Mouse (Mus musculus) hindbrain, embryonic 10.5 days (tissue): ENCODE measurements around the gene Dkc1. TPM values are rescaled to one million over a fixed set of nuclear protein-coding genes. Genes with fewer than 3 reads are reported as not detected.
A peak's percentile ranks its signal among the peaks of the same experiment; 100 is the strongest.

ENCODE experiments used
- DNase-seq: peaks from one replicate; pipeline ENCODE4 v3.0.0-alpha.2; 2017; ENCODE audit warnings: low spot score
- H3K27ac ChIP-seq: fragments of 300-500 bp; sonication (generic); 2 replicates; pipeline ENCODE4 v1.5.1; 2016; ENCODE audit warnings: mild to moderate bottlenecking, moderate library complexity
- H3K27me3 ChIP-seq: fragments of 300-500 bp; sonication (generic); 2 replicates; pipeline ENCODE4 v1.6.1; 2016; ENCODE audit warnings: mild to moderate bottlenecking; ENCODE audit not compliant: poor library complexity, insufficient read depth, severe bottlenecking
- H3K36me3 ChIP-seq: fragments of 300-500 bp; sonication (generic); 2 replicates; pipeline ENCODE4 v1.6.1; 2016; ENCODE audit warnings: mild to moderate bottlenecking, moderate library complexity
- H3K4me1 ChIP-seq: fragments of 300-500 bp; sonication (generic); replicated peaks from 2 replicates; pipeline ENCODE4 v1.6.1; 2016; ENCODE audit warnings: mild to moderate bottlenecking
- H3K4me3 ChIP-seq: fragments of 300-500 bp; sonication (generic); 2 replicates; pipeline ENCODE4 v1.5.1; 2016; ENCODE audit warnings: mild to moderate bottlenecking, moderate library complexity
- H3K9me3 ChIP-seq: fragments of 300-500 bp; sonication (generic); 2 replicates; pipeline ENCODE4 v1.6.1; 2016; ENCODE audit warnings: mild to moderate bottlenecking, moderate library complexity
- WGBS: fragments of 180-500 bp; shearing (Covaris S2); methylation state at CpG from one replicate; pipeline ENCODE4 v1.1.7; 2016; 5-methylcytosine and 5-hydroxymethylcytosine counted together
- polyA plus RNA-seq: library from polyadenylated mRNA; unstranded; fragments of >200 nt; fragmentation: Nextera tagmentation; extraction: Ambion mirVana; gene quantifications from 2 replicates; pipeline ENCODE4 v1.2.1, GENCODE M21; 2016

Dkc1 gene
- polyA plus RNA-seq, result 108 and 212 TPM in 2 replicates

GRCm38 (mm10) chrX:75095369-75096162 is at the start of gene Dkc1:
Gene Dkc1, plus strand, starts transcription at chrX:75095854.
- peak within 1 kb of the TSS; percentile 62 for H3K4me3 ChIP-seq
- H3K27me3 ChIP-seq, result no peaks in the 10 kb centered on the region
- peaks cover 23% of the 10 kb centered on the region for H3K36me3 ChIP-seq
- WGBS, result 21% methylated on average over 29 of the region's 29 CpGs
- peak; percentile 91 for DNase-seq
- no peaks in the 10 kb centered on the region; the same call in 1 of the 2 replicates for H3K4me1 ChIP-seq
- peak within 1 kb of the TSS; percentile 86 for H3K27ac ChIP-seq
- H3K9me3 ChIP-seq, result 0 out of 2 replicates have a peak, but pooled peaks cover 4% of the 10 kb centered on the region

GRCm38 (mm10) chrX:75045931-75046330 is 49.7 kb upstream of the Dkc1 start:
- no peak for DNase-seq
- Histone ChIP-seq H3K4me1 (no peaks in the 10 kb centered on the region), H3K27ac (no peak overlapping the region), H3K4me3 (no peak overlapping the region), H3K9me3 (no peaks in the 10 kb centered on the region), H3K27me3 (no peaks in the 10 kb centered on the region), H3K36me3 (no peaks in the 10 kb centered on the region)
- 86% methylated on average over 1 of the region's 1 CpGs for WGBS

GRCm38 (mm10) chrX:75046921-75047635 is 48.6 kb upstream of the Dkc1 start:
- H3K4me1 ChIP-seq, result no peaks in the 10 kb centered on the region
- 73% methylated on average over 3 of the region's 3 CpGs for WGBS
- no peaks in the 10 kb centered on the region for H3K9me3 ChIP-seq
- no peaks in the 10 kb centered on the region for H3K36me3 ChIP-seq
- no peaks in the 10 kb centered on the region for H3K27me3 ChIP-seq
- no peak for DNase-seq
- H3K4me3 ChIP-seq, result no peak overlapping the region
- no peak overlapping the region for H3K27ac ChIP-seq

- WGBS, result 85% methylated on average over 2 of the region's 2 CpGs
- H3K27ac ChIP-seq, result no peak overlapping the region
- H3K9me3 ChIP-seq, result no peaks in the 10 kb centered on the region
- no peaks in the 10 kb centered on the region for H3K36me3 ChIP-seq
- no peaks in the 10 kb centered on the region for H3K27me3 ChIP-seq
- no peak overlapping the region for H3K4me3 ChIP-seq
- H3K4me1 ChIP-seq, result no peaks in the 10 kb centered on the region
- no peak for DNase-seq
These were observed 39.4 kb upstream of the Dkc1 start for GRCm38 (mm10) chrX:75056120-75056775.

GRCm38 (mm10) chrX:75082351-75082750 is 13.3 kb upstream of the Dkc1 start:
- no peaks in the 10 kb centered on the region for H3K27me3 ChIP-seq
- WGBS, result 53% methylated on average over 2 of the region's 2 CpGs
- no peaks in the 10 kb centered on the region for H3K4me1 ChIP-seq
- H3K4me3 ChIP-seq, result no peak overlapping the region
- no peaks in the 10 kb centered on the region for H3K36me3 ChIP-seq
- H3K27ac ChIP-seq, result no peak overlapping the region
- no peak for DNase-seq
- no peaks in the 10 kb centered on the region for H3K9me3 ChIP-seq

- H3K4me1 ChIP-seq, result no peaks in the 10 kb centered on the region
- no peaks in the 10 kb centered on the region for H3K9me3 ChIP-seq
- H3K27ac ChIP-seq, result peak overlapping the region; percentile 59; the same call in 1 of the 2 replicates
- no peaks in the 10 kb centered on the region for H3K36me3 ChIP-seq
- 24% methylated on average over 26 of the region's 26 CpGs for WGBS
- peak overlapping the region; percentile 59 for H3K4me3 ChIP-seq
- DNase-seq, result peak; percentile 23
- H3K27me3 ChIP-seq, result no peaks in the 10 kb centered on the region
These were observed 11.5 kb upstream of the Dkc1 start for GRCm38 (mm10) chrX:75083982-75084773.

GRCm38 (mm10) chrX:75084774-75085508 is 10.7 kb upstream of the Dkc1 start, which contains the start of gene Gab3:
Gene Gab3, minus strand, starts transcription at chrX:75085458.
- 10% methylated on average over 10 of the region's 17 CpGs for WGBS
- DNase-seq, result peak; percentile 39
- Histone ChIP-seq H3K27ac (peak within 1 kb of the TSS; percentile 59; the same call in 1 of the 2 replicates), H3K36me3 (no peaks in the 10 kb centered on the region), H3K4me3 (peak within 1 kb of the TSS; percentile 59), H3K27me3 (no peaks in the 10 kb centered on the region), H3K9me3 (no peaks in the 10 kb centered on the region), H3K4me1 (no peaks in the 10 kb centered on the region)

GRCm38 (mm10) chrX:75085654-75086053 is 10.0 kb upstream of the Dkc1 start:
- Histone ChIP-seq H3K9me3 (no peaks in the 10 kb centered on the region), H3K4me3 (no peak overlapping the region), H3K27ac (no peak overlapping the region), H3K27me3 (no peaks in the 10 kb centered on the region), H3K36me3 (no peaks in the 10 kb centered on the region), H3K4me1 (no peaks in the 10 kb centered on the region)
- no peak for DNase-seq
- 31% methylated on average over 1 of the region's 1 CpGs for WGBS

GRCm38 (mm10) chrX:75096163-75096770 is 613 bp downstream of the Dkc1 start:
- 17% methylated on average over 23 of the region's 23 CpGs for WGBS
- peak overlapping the region; percentile 86 for H3K27ac ChIP-seq
- H3K4me3 ChIP-seq, result peak overlapping the region; percentile 62
- H3K4me1 ChIP-seq, result no peaks in the 10 kb centered on the region; the same call in 1 of the 2 replicates
- peaks cover 30% of the 10 kb centered on the region for H3K36me3 ChIP-seq
- DNase-seq, result peak; percentile 8
- no peaks in the 10 kb centered on the region for H3K27me3 ChIP-seq
- 0 out of 2 replicates have a peak, but pooled peaks cover 4% of the 10 kb centered on the region for H3K9me3 ChIP-seq

- Histone ChIP-seq H3K36me3 (peaks cover 55% of the 10 kb centered on the region), H3K27me3 (no peaks in the 10 kb centered on the region), H3K9me3 (0 out of 2 replicates have a peak, but pooled peaks cover 4% of the 10 kb centered on the region), H3K4me3 (no peak overlapping the region), H3K27ac (no peak overlapping the region), H3K4me1 (no peaks in the 10 kb centered on the region; the same call in 1 of the 2 replicates)
- 92% methylated on average over 8 of the region's 8 CpGs for WGBS
- DNase-seq, result no peak
These were observed 3.1 kb downstream of the Dkc1 start for GRCm38 (mm10) chrX:75098799-75099198.

GRCm38 (mm10) chrX:75102293-75102692 is 6.6 kb downstream of the Dkc1 start:
- DNase-seq, result no peak
- no peaks in the 10 kb centered on the region for H3K27me3 ChIP-seq
- H3K27ac ChIP-seq, result no peak overlapping the region
- H3K9me3 ChIP-seq, result no peaks in the 10 kb centered on the region
- H3K4me3 ChIP-seq, result no peak overlapping the region
- no peaks in the 10 kb centered on the region for H3K4me1 ChIP-seq
- H3K36me3 ChIP-seq, result peaks cover 88% of the 10 kb centered on the region
- WGBS, result 90% methylated on average over 6 of the region's 6 CpGs
